Mouse (Mus musculus) layer of hippocampus, adult 6 months (tissue): ENCODE data around the gene 1300017J02Rik. TPM values are rescaled to one million over a fixed set of nuclear protein-coding genes. Genes with fewer than 3 reads are reported as not detected.

Experiments
- long read RNA-seq, 2 experiments: library from polyadenylated mRNA; unstranded; transcript quantifications; one replicate each; pipeline ENCODE4 v2.0.0; 2019 to 2020
- polyA plus RNA-seq: library from polyadenylated mRNA; unstranded; fragments of <200 nt; fragmentation: Nextera tagmentation; gene quantifications from 2 replicates; pipeline ENCODE4 v1.2.3, GENCODE M21; 2021

1300017J02Rik gene
- 0.46 TPM in 1 of 2 replicates, not detected in the other for polyA plus RNA-seq
- long read RNA-seq, experiment 1 = 0 reads
- long read RNA-seq, experiment 2, partial matches to known transcripts = 0 of 2 reads
- long read RNA-seq, experiment 2, other reads (novel, unspliced or antisense) = 1 of 2 reads

GRCm38 (mm10) chr9:103304927-103305326 is at the start of gene 1300017J02Rik, which contains the start of gene Topbp1:
Gene 1300017J02Rik, minus strand, starts transcription at chr9:103305082.
Gene Topbp1, plus strand, starts transcription at chr9:103305215.

DNA sequence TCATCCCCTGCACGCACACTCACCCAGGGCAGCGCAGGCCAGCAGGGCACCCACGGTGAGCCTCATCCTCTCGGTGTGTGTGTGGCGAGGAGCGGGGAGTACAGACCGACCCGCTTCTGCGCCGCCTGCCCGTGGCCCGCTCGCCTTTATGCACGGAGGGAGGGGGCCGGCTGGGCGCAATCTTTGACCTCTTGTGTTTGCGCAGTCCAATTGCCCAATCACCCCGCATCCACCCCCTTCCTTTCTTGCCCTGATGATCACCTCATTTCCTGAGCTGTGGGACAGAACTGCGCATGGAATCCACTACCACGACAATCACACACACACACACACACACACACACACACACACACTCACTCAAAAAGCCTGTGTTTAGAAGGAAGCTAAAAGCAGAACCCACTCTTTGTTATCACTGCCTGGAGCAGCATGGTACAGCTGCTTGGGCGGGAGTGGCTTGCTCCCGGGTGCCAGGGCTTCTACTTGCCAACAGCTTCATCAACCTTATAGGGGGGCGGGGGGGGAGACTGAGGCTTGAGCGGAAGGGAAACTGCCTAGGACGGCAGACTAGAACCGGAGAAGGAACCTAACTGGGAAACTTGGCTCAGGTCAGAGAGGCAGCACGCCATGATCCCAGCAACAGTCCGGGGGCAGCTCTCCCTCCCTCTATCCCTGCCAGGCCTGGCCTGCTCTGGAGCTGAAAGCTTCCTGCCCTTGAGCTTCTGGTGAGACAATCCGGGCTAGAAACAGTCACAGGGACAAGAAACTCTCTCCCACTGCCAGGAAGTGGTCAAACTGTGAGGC is 74.5 kb downstream of the 1300017J02Rik start, which contains the start of the genes Gm20425 and Trf:
TSS of gene Gm20425 (minus strand) at position 157 of the 801 bp plus-strand sequence.
TSS of gene Trf (minus strand) at position 294 of the 801 bp plus-strand sequence.

DNA sequence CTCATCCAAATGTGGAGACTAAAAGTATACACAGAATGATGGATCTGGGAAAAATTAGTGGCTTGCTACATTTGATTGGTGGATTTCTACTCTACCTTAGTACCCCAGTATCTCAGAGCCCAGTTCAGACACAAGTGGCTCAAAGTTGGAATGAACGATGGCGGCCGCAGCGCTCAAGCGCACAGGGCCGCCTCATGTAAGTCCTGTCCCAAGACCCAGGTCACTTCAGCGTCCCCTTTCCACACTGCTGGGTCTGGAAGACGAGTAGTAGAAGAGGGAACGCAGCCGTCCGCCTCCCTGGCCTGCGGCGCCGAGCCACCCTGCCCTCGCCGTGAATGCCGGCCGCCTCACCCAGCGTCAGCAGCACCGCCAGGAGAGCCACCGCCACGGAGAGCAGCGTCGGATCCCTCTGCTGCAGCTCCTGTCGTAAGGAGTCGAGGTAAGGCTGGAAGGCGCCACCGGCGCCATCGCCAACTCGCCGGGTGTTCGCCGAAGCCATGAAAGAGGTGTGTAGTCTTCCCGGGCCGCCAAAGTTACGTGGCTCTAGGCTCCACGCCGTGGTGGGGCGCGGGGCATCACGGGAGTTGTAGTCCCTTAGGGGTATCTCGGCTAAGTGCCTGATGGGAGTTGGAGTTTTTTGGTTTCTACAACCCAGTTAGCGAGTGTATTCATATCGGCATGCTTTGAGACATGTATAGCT is 103.2 kb downstream of the 1300017J02Rik start, which contains the start of gene Srprb:
TSS of gene Srprb (minus strand) at position 577 of the 700 bp plus-strand sequence.

Other genes with a start within 250 kb of the 1300017J02Rik start
- gene Rab6b, start 193.3 kb downstream of the 1300017J02Rik start, polyA plus RNA-seq = 99.8 and 128 TPM in 2 replicates
- gene Srprb, start 102.9 kb downstream of the 1300017J02Rik start, polyA plus RNA-seq = 28.8 and 30.0 TPM in 2 replicates
- gene Gm20425, start 74.8 kb downstream of the 1300017J02Rik start, polyA plus RNA-seq = 0.60 and 1.3 TPM in 2 replicates
- gene Trf, start 74.6 kb downstream of the 1300017J02Rik start, polyA plus RNA-seq = 797 and 951 TPM in 2 replicates
- gene Topbp1, start 133 bp upstream of the 1300017J02Rik start, polyA plus RNA-seq = 1.7 and 1.8 TPM in 2 replicates
- 16.7 and 28.9 TPM in 2 replicates for gene Cdv3, start 60.8 kb upstream of the 1300017J02Rik start, polyA plus RNA-seq
- gene Bfsp2, start 175.3 kb upstream of the 1300017J02Rik start, polyA plus RNA-seq = 6.7 TPM in 2 replicates